Mouse (Mus musculus) erythroid progenitor cell, adult 5-6 weeks (primary cell): Measurements from ENCODE around the gene Usp48. TPM values are rescaled to one million over a fixed set of nuclear protein-coding genes. Genes with fewer than 3 reads are reported as not detected.

Source experiments
- ATAC-seq: replicated peaks from 2 replicates; pipeline ENCODE4 v1.8.0; 2016; ENCODE audit warnings: moderate number of reproducible peaks, mild to moderate bottlenecking, moderate TSS enrichment, inconsistent platforms; ENCODE audit not compliant: poor library complexity, low FRiP score, severe bottlenecking
- total RNA-seq, 2 experiments: library from RNA; stranded (forward) in 1 of 2; stranded (reverse) in 1 of 2; fragments of 150-400 nt in 1 of 2; fragments of 186-747, 209-891 nt in 1 of 2; gene quantifications; 2 replicates each; pipeline versions ENCODE4 v1.2.3 to v1.2.4; 2015 to 2017; ENCODE audit warnings: low replicate concordance in 2 of 2

Usp48 gene
- total RNA-seq, 2 experiments from 2014 or later, result 154 to 167 TPM

GRCm38 (mm10) chr4:137680721-137681120 is 87.2 kb downstream of the Usp48 start:
- no peak for ATAC-seq

GRCm38 (mm10) chr4:137681408-137682104 is 88.0 kb downstream of the Usp48 start:
- no peak for ATAC-seq

GRCm38 (mm10) chr4:137682961-137683453 is 89.5 kb downstream of the Usp48 start:
- ATAC-seq, result no peak; the same call in 1 of the 2 replicates

- no peak for ATAC-seq
These were observed 91.3 kb downstream of the Usp48 start for GRCm38 (mm10) chr4:137684830-137685343.

- no peak for ATAC-seq
These were observed 92.7 kb downstream of the Usp48 start for GRCm38 (mm10) chr4:137686303-137686702.

GRCm38 (mm10) chr4:137687234-137687825 is 93.8 kb downstream of the Usp48 start:
- no peak for ATAC-seq

- peak; percentile 9; the same call in 1 of the 2 replicates for ATAC-seq
These were observed 98.8 kb downstream of the Usp48 start for GRCm38 (mm10) chr4:137692107-137692902.

GRCm38 (mm10) chr4:137695300-137695699 is 101.7 kb downstream of the Usp48 start:
- no peak for ATAC-seq

- no peak for ATAC-seq
These were observed 102.3 kb downstream of the Usp48 start for GRCm38 (mm10) chr4:137695900-137696299.

- ATAC-seq, result no peak
These were observed 103.8 kb downstream of the Usp48 start for GRCm38 (mm10) chr4:137697156-137697885.

- no peak for ATAC-seq
These were observed 104.8 kb downstream of the Usp48 start for GRCm38 (mm10) chr4:137698076-137698985.

- no peak for ATAC-seq
These were observed 106.0 kb downstream of the Usp48 start for GRCm38 (mm10) chr4:137699264-137700211.

GRCm38 (mm10) chr4:137700960-137701359 is 107.4 kb downstream of the Usp48 start:
- ATAC-seq, result no peak

- no peak for ATAC-seq
These were observed 109.5 kb downstream of the Usp48 start for GRCm38 (mm10) chr4:137703077-137703476.

- no peak for ATAC-seq
These were observed 111.0 kb downstream of the Usp48 start for GRCm38 (mm10) chr4:137704561-137704960.

- ATAC-seq, result no peak
These were observed 111.8 kb downstream of the Usp48 start for GRCm38 (mm10) chr4:137705379-137705778.

- no peak for ATAC-seq
These were observed 113.0 kb downstream of the Usp48 start for GRCm38 (mm10) chr4:137706510-137706909.
